Mouse (Mus musculus): ENCODE results near the gene Vdr. TPM values are rescaled to one million over a fixed set of nuclear protein-coding genes. Genes with fewer than 3 reads are reported as not detected.

Vdr gene
- total RNA-seq, 2 experiments from 2014 or later = 1.7 to 5.3 TPM

GRCm38 (mm10) chr15:97850441-97850840 lies 60.0 kb downstream of the Vdr start:
- no peak for ATAC-seq (replicated peaks; ENCODE audit: poor library complexity)

- peak; percentile 50 for ATAC-seq (replicated peaks; ENCODE audit: poor library complexity)
These were observed 61.1 kb downstream of the Vdr start for GRCm38 (mm10) chr15:97849116-97849911.

GRCm38 (mm10) chr15:97847866-97848265 lies 62.6 kb downstream of the Vdr start:
- no peak for ATAC-seq (replicated peaks; ENCODE audit: poor library complexity)

GRCm38 (mm10) chr15:97847285-97847684 lies 63.1 kb downstream of the Vdr start:
- ATAC-seq (replicated peaks; ENCODE audit: poor library complexity) = peak; percentile 14; the same call in 1 of the 2 replicates

GRCm38 (mm10) chr15:97846121-97846882 lies 64.1 kb downstream of the Vdr start:
- no peak for ATAC-seq (replicated peaks; ENCODE audit: poor library complexity)

GRCm38 (mm10) chr15:97844037-97845034 lies 66.1 kb downstream of the Vdr start, which contains the start of gene Hdac7:
Gene Hdac7, minus strand, starts transcription at chr15:97844502.
- peak; percentile 58 for ATAC-seq (replicated peaks; ENCODE audit: poor library complexity)

- ATAC-seq (replicated peaks; ENCODE audit: poor library complexity) = no peak
These were observed 67.2 kb downstream of the Vdr start for GRCm38 (mm10) chr15:97843247-97843651.

GRCm38 (mm10) chr15:97842058-97842457 lies 68.4 kb downstream of the Vdr start:
- no peak for ATAC-seq (replicated peaks; ENCODE audit: poor library complexity)

- no peak for ATAC-seq (replicated peaks; ENCODE audit: poor library complexity)
These were observed 69.0 kb downstream of the Vdr start for GRCm38 (mm10) chr15:97841383-97841782.

GRCm38 (mm10) chr15:97840781-97841180 lies 69.6 kb downstream of the Vdr start:
- ATAC-seq (replicated peaks; ENCODE audit: poor library complexity) = no peak

GRCm38 (mm10) chr15:97839991-97840455 lies 70.4 kb downstream of the Vdr start:
- peak; percentile 24 for ATAC-seq (replicated peaks; ENCODE audit: poor library complexity)

GRCm38 (mm10) chr15:97839473-97839872 lies 71.0 kb downstream of the Vdr start:
- no peak for ATAC-seq (replicated peaks; ENCODE audit: poor library complexity)

GRCm38 (mm10) chr15:97839012-97839411 lies 71.4 kb downstream of the Vdr start:
- no peak for ATAC-seq (replicated peaks; ENCODE audit: poor library complexity)

- ATAC-seq (replicated peaks; ENCODE audit: poor library complexity) = no peak
These were observed 72.0 kb downstream of the Vdr start for GRCm38 (mm10) chr15:97838395-97838794.

GRCm38 (mm10) chr15:97837491-97838061 lies 72.9 kb downstream of the Vdr start:
- no peak for ATAC-seq (replicated peaks; ENCODE audit: poor library complexity)

GRCm38 (mm10) chr15:97836894-97837247 lies 73.6 kb downstream of the Vdr start:
- ATAC-seq (replicated peaks; ENCODE audit: poor library complexity) = no peak

- no peak for ATAC-seq (replicated peaks; ENCODE audit: poor library complexity)
These were observed 74.1 kb downstream of the Vdr start for GRCm38 (mm10) chr15:97836153-97836893.

- ATAC-seq (replicated peaks; ENCODE audit: poor library complexity) = 0 out of 2 replicates have a peak, but pooled peaks have one; percentile 9
These were observed 77.5 kb downstream of the Vdr start for GRCm38 (mm10) chr15:97832764-97833479.

Measured in megakaryocyte progenitor cell, adult 5-6 weeks (primary cell).